Mouse (Mus musculus) heart, postnatal 0 days (tissue): ENCODE results near the gene Traf6.

Experiments used
- CTCF ChIP-seq: IDR thresholded peaks from 2 replicates; pipeline ENCODE4 v1.5.1; 2016; ENCODE audit warnings: antibody characterized with exemption, control low read depth, low read depth
- EP300 ChIP-seq: IDR thresholded peaks from 2 replicates; pipeline ENCODE4 v1.6.1; 2016; ENCODE audit warnings: antibody characterized with exemption, low read depth

GRCm38 (mm10) chr2:101729472-101729871 lies 51.2 kb downstream of the Traf6 start:
- TF ChIP-seq CTCF (no peak), EP300 (no peak)
